Mouse (Mus musculus) layer of hippocampus, adult 18-20 months (tissue): ENCODE results near the gene Fcer1g. TPM values are rescaled to one million over a fixed set of nuclear protein-coding genes. Genes with fewer than 3 reads are reported as not detected.
A peak's percentile ranks its signal among the peaks of the same experiment; 100 is the strongest.

Experiments
- DNase-seq, 2 experiments: peaks; one replicate each; pipeline ENCODE4 v3.0.0; 2022; ENCODE audit warnings: low spot score in 2 of 2
- total RNA-seq, 2 experiments: library from RNA; stranded (reverse); gene quantifications; 2 replicates each; pipeline ENCODE4 v1.2.3; 2021

Gene Fcer1g
- total RNA-seq, 2 experiments from 2014 or later, result 16.3 to 20.8 TPM

GRCm38 (mm10) chr1:171268341-171268740, 34.2 kb upstream of the Fcer1g start:
- no peak for DNase-seq

GRCm38 (mm10) chr1:171265971-171266744, 32.0 kb upstream of the Fcer1g start:
- no peak for DNase-seq

- no peak for DNase-seq
These were observed 29.7 kb upstream of the Fcer1g start for GRCm38 (mm10) chr1:171263666-171264461.

GRCm38 (mm10) chr1:171263185-171263611, 29.0 kb upstream of the Fcer1g start:
- DNase-seq, result peak; percentile 48 to 73

GRCm38 (mm10) chr1:171262594-171263130, 28.5 kb upstream of the Fcer1g start:
- DNase-seq, result peak; percentile 84 to 94

- DNase-seq, result no peak
These were observed 26.2 kb upstream of the Fcer1g start for GRCm38 (mm10) chr1:171260316-171260715.

- DNase-seq, result no peak
These were observed 24.8 kb upstream of the Fcer1g start for GRCm38 (mm10) chr1:171258921-171259320.

GRCm38 (mm10) chr1:171257781-171258180, 23.6 kb upstream of the Fcer1g start:
- no peak for DNase-seq

- peak; percentile 51 to 76 for DNase-seq
These were observed 22.9 kb upstream of the Fcer1g start for GRCm38 (mm10) chr1:171256937-171257548.

GRCm38 (mm10) chr1:171256095-171256818, 22.1 kb upstream of the Fcer1g start:
- no peak for DNase-seq

- DNase-seq, result no peak
These were observed 18.2 kb upstream of the Fcer1g start for GRCm38 (mm10) chr1:171252415-171252814.

GRCm38 (mm10) chr1:171251594-171252324, 17.6 kb upstream of the Fcer1g start:
- no peak for DNase-seq

- peak in 1 of 2 experiments; percentile 50 for DNase-seq
These were observed 16.8 kb upstream of the Fcer1g start, which contains the start of gene Ndufs2 for GRCm38 (mm10) chr1:171250680-171251593. TSS of gene Ndufs2 (minus strand) at chr1:171251388.

- peak in 1 of 2 experiments; percentile 58 for DNase-seq
These were observed 15.9 kb upstream of the Fcer1g start, which contains the start of gene Adamts4 for GRCm38 (mm10) chr1:171249913-171250600. TSS of gene Adamts4 (plus strand) at chr1:171250421.

- DNase-seq, result peak in 1 of 2 experiments; percentile 50
These were observed 14.4 kb upstream of the Fcer1g start for GRCm38 (mm10) chr1:171248386-171249226.

- DNase-seq, result no peak
These were observed 13.8 kb upstream of the Fcer1g start for GRCm38 (mm10) chr1:171247916-171248315.

- no peak for DNase-seq
These were observed 13.3 kb upstream of the Fcer1g start for GRCm38 (mm10) chr1:171247453-171247841.
